Mouse (Mus musculus): ENCODE measurements around the gene Opn1mw. TPM values are rescaled to one million over a fixed set of nuclear protein-coding genes. Genes with fewer than 3 reads are reported as not detected.

Opn1mw gene
- not detected in 2 replicates for total RNA-seq (2014; rRNA removed)
- polyA plus RNA-seq (2015; fragmentation: Nextera tagmentation; extraction: Ambion mirVana) = not detected in 2 replicates

DNA sequence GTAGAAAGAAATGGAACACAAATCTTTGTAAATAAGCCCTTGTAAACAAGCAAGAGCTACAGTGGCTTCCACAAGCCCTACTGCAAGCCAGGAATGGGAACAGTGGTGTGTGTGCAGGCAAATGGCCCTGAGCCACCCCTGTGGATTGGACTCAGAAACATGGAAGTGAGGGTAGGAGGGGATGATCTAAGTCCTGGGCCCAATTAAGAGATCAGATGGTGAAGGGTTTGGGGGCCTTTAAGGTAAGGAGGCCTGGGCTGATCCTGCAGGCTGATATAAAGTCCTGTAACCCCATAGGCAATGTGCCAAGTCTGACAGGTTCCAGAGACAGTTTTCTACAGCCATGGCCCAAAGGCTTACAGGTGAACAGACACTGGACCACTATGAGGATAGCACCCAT, at the start of gene Opn1mw:
Gene Opn1mw (plus strand): TSS at position 301 of the 400 bp plus-strand sequence.
- H3K4me3 ChIP-seq (ENCODE audit: low read depth, low read length) = no peak within 1 kb of the TSS
- no peak within 1 kb of the TSS for H3K4me2 ChIP-seq (ENCODE audit: low read depth)
- H3K9ac ChIP-seq = no peak within 1 kb of the TSS
- no peak for TF ChIP-seq CTCF (IDR thresholded peaks at IDR 0.05; ENCODE audit: low read depth)
- ATAC-seq = no peak
- H3K36me3 ChIP-seq (ENCODE audit: insufficient read depth) = no peaks in the 10 kb centered on the region
- no peak for DNase-seq
- H3K27me3 ChIP-seq (ENCODE audit: insufficient read depth, low read length) = no peaks in the 10 kb centered on the region
- no peaks in the 10 kb centered on the region for H3K4me1 ChIP-seq (ENCODE audit: insufficient read depth)
- H3K9me3 ChIP-seq (ENCODE audit: low read length) = no peaks in the 10 kb centered on the region
- no peak within 1 kb of the TSS for H3K27ac ChIP-seq (ENCODE audit: low read depth, low read length)

DNA sequence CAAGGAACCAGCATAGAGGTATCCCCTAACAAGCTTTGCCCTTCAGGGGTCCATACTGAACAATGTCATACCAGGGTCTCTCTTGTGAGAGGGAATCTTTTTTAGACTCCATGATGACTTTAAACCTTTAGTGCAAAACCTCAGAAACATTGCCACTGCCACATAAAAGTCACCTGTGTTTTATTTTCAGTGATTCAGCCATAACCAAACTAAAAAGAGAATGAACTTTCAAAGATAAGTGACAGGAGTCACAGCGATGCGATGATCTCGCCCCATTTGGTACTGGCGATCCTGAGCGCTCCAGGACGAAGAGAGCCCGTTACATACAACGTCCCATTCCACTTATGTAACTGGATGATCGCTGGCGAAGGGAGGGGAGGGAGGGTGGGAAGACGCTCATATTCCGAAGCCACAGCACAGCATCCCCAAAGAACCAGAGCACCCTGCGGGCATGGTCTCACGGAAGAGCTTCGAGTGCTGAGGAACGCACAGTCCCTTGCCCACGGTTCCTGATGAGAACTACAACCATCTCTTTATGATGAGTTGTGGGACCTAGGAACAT, 42.9 kb upstream of the Opn1mw start:
- Histone ChIP-seq H3K27ac (ENCODE audit: low read depth, low read length) (peak overlapping the region; percentile 96; the same call in 1 of the 2 replicates), H3K9ac (peak overlapping the region; percentile 73), H3K4me3 (ENCODE audit: low read depth, low read length) (peak overlapping the region; percentile 55), H3K4me1 (ENCODE audit: insufficient read depth) (peaks cover 3% of the 10 kb centered on the region; the same call in 1 of the 2 replicates), H3K36me3 (ENCODE audit: insufficient read depth) (no peaks in the 10 kb centered on the region), H3K27me3 (ENCODE audit: insufficient read depth, low read length) (no peaks in the 10 kb centered on the region), H3K9me3 (ENCODE audit: low read length) (no peaks in the 10 kb centered on the region), H3K4me2 (ENCODE audit: low read depth) (peak overlapping the region; percentile 56)
- no peak for ATAC-seq
- 36% methylated on average over 17 of the region's 17 CpGs for WGBS
- DNase-seq = no peak
- no peak for TF ChIP-seq CTCF (IDR thresholded peaks at IDR 0.05; ENCODE audit: low read depth)

DNA sequence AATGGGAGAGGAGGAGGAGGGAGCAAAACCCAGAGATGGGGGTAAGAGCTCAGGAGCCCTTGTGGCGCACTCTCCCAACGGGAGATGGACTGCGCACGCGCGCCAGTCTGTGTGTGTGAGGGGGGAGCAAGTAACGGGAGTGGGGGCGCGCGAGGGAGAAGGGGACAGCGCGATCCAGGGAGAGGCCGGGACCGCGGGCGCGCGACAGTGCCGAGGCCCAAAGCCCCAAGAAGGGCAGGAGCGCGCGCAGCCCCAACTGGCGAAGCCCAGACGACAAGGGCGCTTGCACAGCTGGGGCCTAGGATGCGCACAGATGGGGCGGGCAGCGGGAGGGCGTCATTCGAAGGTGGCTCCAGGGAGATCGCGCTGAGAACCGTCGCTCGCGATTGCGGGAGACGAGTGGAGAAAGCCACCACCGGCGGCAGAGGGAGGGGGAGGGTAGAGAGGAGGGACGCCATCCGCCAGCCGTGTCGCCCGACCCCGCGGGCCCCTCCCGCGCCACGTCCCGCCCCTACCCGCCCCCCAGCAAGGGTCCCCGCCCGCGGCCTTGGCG, 42.2 kb upstream of the Opn1mw start:
- ATAC-seq = peak; percentile 77

DNA sequence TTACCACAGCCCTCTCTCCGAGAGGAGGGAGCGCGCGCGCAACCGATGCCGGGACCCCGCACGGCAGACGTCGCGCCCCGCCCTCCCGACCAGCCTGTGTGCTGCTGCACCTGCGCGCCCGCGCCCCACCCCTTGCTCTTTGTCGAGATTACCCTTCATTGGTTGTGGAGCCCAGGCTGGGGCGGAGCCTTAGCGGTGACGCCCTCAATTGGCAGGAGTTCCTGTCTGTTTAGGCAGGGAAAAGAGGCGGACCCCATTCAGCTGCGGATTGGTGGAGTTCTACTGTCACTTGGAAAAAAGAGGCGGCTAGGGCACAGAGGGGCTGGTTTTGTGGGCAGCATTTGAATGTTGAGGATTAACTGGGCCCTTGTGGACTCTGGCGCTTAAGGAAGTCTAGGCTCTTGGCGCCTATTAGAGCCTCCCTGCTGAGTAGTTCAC, 41.6 kb upstream of the Opn1mw start:
- Histone ChIP-seq H3K36me3 (ENCODE audit: insufficient read depth) (no peaks in the 10 kb centered on the region), H3K27me3 (ENCODE audit: insufficient read depth, low read length) (no peaks in the 10 kb centered on the region), H3K9ac (peak overlapping the region; percentile 73), H3K27ac (ENCODE audit: low read depth, low read length) (peak overlapping the region; percentile 96), H3K9me3 (ENCODE audit: low read length) (no peaks in the 10 kb centered on the region), H3K4me1 (ENCODE audit: insufficient read depth) (peaks cover 3% of the 10 kb centered on the region; the same call in 1 of the 2 replicates), H3K4me2 (ENCODE audit: low read depth) (peak overlapping the region; percentile 50), H3K4me3 (ENCODE audit: low read depth, low read length) (peak overlapping the region; percentile 55)
- no peak for TF ChIP-seq CTCF (IDR thresholded peaks at IDR 0.05; ENCODE audit: low read depth)
- WGBS = 26% methylated on average over 25 of the region's 27 CpGs
- peak; percentile 99 for ATAC-seq
- DNase-seq = peak; percentile 97

More for the DNA sequence above, 42.2 kb upstream of the Opn1mw start:
- H3K27me3 ChIP-seq (ENCODE audit: insufficient read depth, low read length) = no peaks in the 10 kb centered on the region
- peak overlapping the region; percentile 55 for H3K4me3 ChIP-seq (ENCODE audit: low read depth, low read length)
- peak overlapping the region; percentile 73 for H3K9ac ChIP-seq
- peak overlapping the region; percentile 96 for H3K27ac ChIP-seq (ENCODE audit: low read depth, low read length)
- H3K36me3 ChIP-seq (ENCODE audit: insufficient read depth) = no peaks in the 10 kb centered on the region
- 19% methylated on average over 51 of the region's 56 CpGs for WGBS
- no peaks in the 10 kb centered on the region for H3K9me3 ChIP-seq (ENCODE audit: low read length)
- H3K4me1 ChIP-seq (ENCODE audit: insufficient read depth) = peaks cover 3% of the 10 kb centered on the region; the same call in 1 of the 2 replicates
- no peak for TF ChIP-seq CTCF (IDR thresholded peaks at IDR 0.05; ENCODE audit: low read depth)
- peak overlapping the region; percentile 56 for H3K4me2 ChIP-seq (ENCODE audit: low read depth)
- peak; percentile 90 for DNase-seq

DNA sequence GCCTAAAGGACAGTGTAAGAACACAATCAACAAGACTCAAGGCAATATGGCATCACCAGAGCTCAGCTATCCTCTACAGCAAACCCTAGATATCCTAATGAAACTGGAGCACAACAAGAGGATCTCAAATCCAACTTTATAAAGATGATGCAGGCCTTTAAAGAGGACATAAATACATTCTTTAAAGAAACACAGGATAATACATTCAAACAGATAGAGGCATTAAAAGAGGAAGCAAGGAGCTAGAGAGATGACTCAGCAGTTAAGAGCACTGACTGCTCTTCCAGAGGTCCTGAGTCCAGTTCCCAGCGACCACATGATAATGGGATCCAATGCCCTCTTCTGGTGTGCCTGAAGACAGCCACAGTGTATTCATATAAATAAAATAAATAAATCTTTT, 32.1 kb upstream of the Opn1mw start:
- Histone ChIP-seq H3K4me3 (ENCODE audit: low read depth, low read length) (no peak overlapping the region), H3K4me1 (ENCODE audit: insufficient read depth) (no peaks in the 10 kb centered on the region), H3K4me2 (ENCODE audit: low read depth) (no peak overlapping the region), H3K9ac (no peak overlapping the region), H3K9me3 (ENCODE audit: low read length) (no peaks in the 10 kb centered on the region), H3K36me3 (ENCODE audit: insufficient read depth) (no peaks in the 10 kb centered on the region), H3K27me3 (ENCODE audit: insufficient read depth, low read length) (no peaks in the 10 kb centered on the region), H3K27ac (ENCODE audit: low read depth, low read length) (no peak overlapping the region)
- WGBS = 66% methylated on average over 1 of the region's 1 CpGs
- DNase-seq = no peak
- no peak for ATAC-seq
- TF ChIP-seq CTCF (IDR thresholded peaks at IDR 0.05; ENCODE audit: low read depth) = no peak

DNA sequence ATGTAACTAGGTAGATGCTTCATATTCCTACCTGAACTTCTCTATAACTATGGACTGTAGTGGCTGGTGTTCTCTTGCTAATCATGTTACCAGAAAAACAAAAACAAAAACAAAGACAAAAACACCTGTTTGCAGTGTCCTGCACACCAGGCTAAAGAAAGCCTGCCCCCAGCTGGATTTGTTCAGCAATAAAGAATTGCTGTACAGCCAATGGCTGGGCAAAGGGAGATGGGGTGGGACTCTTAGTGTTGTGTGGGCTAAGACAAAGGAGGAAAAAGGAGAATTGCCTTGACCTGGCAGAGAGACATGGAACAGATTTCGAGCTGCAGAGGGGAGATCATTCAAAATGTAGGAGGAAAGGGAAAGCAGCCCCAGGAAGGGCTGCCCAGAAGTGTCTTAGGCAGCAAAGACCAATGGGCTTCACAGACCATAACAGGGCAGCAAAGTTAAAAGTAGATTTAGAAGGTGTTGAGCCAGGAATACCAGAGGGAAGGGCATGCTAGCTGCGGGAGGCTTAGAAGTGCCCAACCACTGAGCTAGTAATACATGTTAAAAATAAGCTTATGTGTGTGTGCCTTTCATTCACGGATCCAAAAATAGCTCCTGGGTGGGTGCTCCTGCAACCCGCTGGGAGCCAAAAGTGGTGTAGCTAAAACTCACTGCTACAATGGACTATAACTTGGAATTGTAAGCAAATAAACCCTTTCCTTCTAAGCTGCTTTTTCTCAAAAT, 23.6 kb upstream of the Opn1mw start:
- no peak overlapping the region for H3K27ac ChIP-seq (ENCODE audit: low read depth, low read length)
- WGBS = 53% methylated on average over 4 of the region's 4 CpGs
- DNase-seq (no peak), ATAC-seq (no peak)
- no peak overlapping the region for H3K4me3 ChIP-seq (ENCODE audit: low read depth, low read length)
- no peaks in the 10 kb centered on the region for H3K9me3 ChIP-seq (ENCODE audit: low read length)
- H3K36me3 ChIP-seq (ENCODE audit: insufficient read depth) = no peaks in the 10 kb centered on the region
- no peak for TF ChIP-seq CTCF (IDR thresholded peaks at IDR 0.05; ENCODE audit: low read depth)
- H3K9ac ChIP-seq = no peak overlapping the region
- no peak overlapping the region for H3K4me2 ChIP-seq (ENCODE audit: low read depth)
- no peaks in the 10 kb centered on the region for H3K27me3 ChIP-seq (ENCODE audit: insufficient read depth, low read length)
- no peaks in the 10 kb centered on the region for H3K4me1 ChIP-seq (ENCODE audit: insufficient read depth)

DNA sequence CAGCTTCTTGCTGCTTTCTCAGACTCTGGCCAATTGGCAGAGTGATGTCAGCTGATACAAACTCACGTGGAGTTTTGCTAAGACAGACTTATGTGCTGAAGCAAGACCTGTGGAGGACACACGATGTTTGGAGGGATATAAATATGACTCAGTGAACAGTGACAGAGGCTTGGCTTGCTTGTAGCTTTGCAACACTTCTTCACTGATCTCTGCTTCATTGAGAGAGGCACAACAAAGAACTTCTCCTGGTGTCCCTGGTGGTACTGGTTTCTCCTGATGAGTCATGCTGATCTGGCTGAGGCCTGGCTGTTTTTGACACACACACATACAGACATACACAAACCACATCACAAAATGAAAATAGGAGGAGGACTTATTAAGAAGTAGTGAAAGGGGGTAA, 21.3 kb upstream of the Opn1mw start:
- Histone ChIP-seq H3K27ac (ENCODE audit: low read depth, low read length) (no peak overlapping the region), H3K4me1 (ENCODE audit: insufficient read depth) (no peaks in the 10 kb centered on the region), H3K27me3 (ENCODE audit: insufficient read depth, low read length) (no peaks in the 10 kb centered on the region), H3K9ac (no peak overlapping the region), H3K9me3 (ENCODE audit: low read length) (no peaks in the 10 kb centered on the region), H3K4me3 (ENCODE audit: low read depth, low read length) (no peak overlapping the region), H3K36me3 (ENCODE audit: insufficient read depth) (no peaks in the 10 kb centered on the region), H3K4me2 (ENCODE audit: low read depth) (no peak overlapping the region)
- no peak for ATAC-seq
- TF ChIP-seq CTCF (IDR thresholded peaks at IDR 0.05; ENCODE audit: low read depth) = no peak
- WGBS = 53% methylated on average over 2 of the region's 2 CpGs
- DNase-seq = no peak

Data from forebrain, postnatal 0 days (tissue).